Mouse (Mus musculus): Measurements from ENCODE around the gene Eif3k. TPM values are rescaled to one million over a fixed set of nuclear protein-coding genes. Genes with fewer than 3 reads are reported as not detected.

The Eif3k gene
- polyA plus RNA-seq, 1 experiment, result 429 TPM

DNA sequence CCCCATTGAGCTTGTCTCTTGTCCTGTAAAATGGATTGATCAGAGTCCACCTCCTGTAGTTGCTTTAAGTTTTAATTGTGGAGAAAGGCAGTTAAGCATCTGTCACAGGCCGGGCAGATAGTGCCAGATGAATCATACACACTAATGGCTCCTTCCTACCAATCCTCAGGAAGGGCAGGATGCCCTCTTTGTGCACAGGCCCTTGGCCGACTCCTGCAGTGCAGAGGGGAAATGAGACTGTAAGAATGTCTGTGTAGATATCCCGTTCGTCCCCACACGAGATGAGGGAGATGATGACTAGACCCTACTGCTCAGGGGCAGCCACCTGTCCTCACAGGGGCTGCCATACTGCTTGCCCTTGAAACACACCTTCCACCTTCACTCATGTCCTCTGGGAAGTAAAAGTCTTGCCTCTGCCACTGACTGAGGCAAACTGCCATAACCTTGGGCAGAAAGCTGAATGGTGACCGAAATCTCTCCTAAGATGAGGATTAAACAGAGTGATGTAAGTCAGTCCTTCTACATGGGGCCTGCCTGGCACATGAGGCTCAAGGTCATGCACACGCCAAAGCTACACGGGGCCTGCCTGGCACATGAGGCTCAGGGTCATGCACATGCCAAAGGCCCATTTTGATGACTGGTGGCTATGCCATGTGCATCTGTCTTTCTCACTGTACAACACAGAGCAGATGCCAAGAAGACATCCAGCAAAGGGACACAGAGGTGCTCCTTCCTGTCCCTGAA, 59.8 kb downstream of the Eif3k start:
- H3K79me3 ChIP-seq (ENCODE audit: low read depth), result peaks cover 66% of the 10 kb centered on the region
- H3K79me2 ChIP-seq (ENCODE audit: control insufficient read depth, insufficient read depth), result peaks cover 96% of the 10 kb centered on the region
- peak overlapping the region; percentile 19 for H3ac ChIP-seq (ENCODE audit: control insufficient read depth, insufficient read length, low read depth)
- peak; percentile 18 for TF ChIP-seq MYOD1 (IDR thresholded peaks at IDR 0.05; ENCODE audit: control insufficient read depth, insufficient read length, low read depth)
- no peak for TF ChIP-seq USF1 (IDR thresholded peaks at IDR 0.05; ENCODE audit: low read depth)
- TF ChIP-seq FOSL1 (IDR thresholded peaks at IDR 0.05; ENCODE audit: insufficient read depth, low read length, poor library complexity, severe bottlenecking), result no peak
- H3K36me3 ChIP-seq (ENCODE audit: control insufficient read depth, insufficient read depth), result peaks cover 50% of the 10 kb centered on the region
- H3K27me3 ChIP-seq (ENCODE audit: control insufficient read depth, insufficient read depth, insufficient read length), result no peaks in the 10 kb centered on the region
- no peak overlapping the region for H3K4me3 ChIP-seq (ENCODE audit: insufficient read depth, poor library complexity, severe bottlenecking)

Other genes with a start within 250 kb of the Eif3k start
- 193 TPM for gene Mrps12, start 240.0 kb downstream of the Eif3k start, polyA plus RNA-seq (2012; fragmentation: generic; extraction: Trizol)
- 18.1 TPM for gene Sars2, start 239.9 kb downstream of the Eif3k start, polyA plus RNA-seq (2012; fragmentation: generic; extraction: Trizol)
- gene Ccer2, start 225.7 kb downstream of the Eif3k start, polyA plus RNA-seq (2012; fragmentation: generic; extraction: Trizol), result not detected
- 48.9 TPM for gene Sirt2, start 215.1 kb downstream of the Eif3k start, polyA plus RNA-seq (2012; fragmentation: generic; extraction: Trizol)
- gene Nfkbib, start 214.4 kb downstream of the Eif3k start, polyA plus RNA-seq (2012; fragmentation: generic; extraction: Trizol), result 45.1 TPM
- 0.09 TPM for gene Rinl, start 192.9 kb downstream of the Eif3k start, polyA plus RNA-seq (2012; fragmentation: generic; extraction: Trizol)
- 303 TPM for gene Hnrnpl, start 173.3 kb downstream of the Eif3k start, polyA plus RNA-seq (2012; fragmentation: generic; extraction: Trizol)
- 106 TPM for gene Ech1, start 156.6 kb downstream of the Eif3k start, polyA plus RNA-seq (2012; fragmentation: generic; extraction: Trizol)
- gene Lgals4, start 148.0 kb downstream of the Eif3k start, polyA plus RNA-seq (2012; fragmentation: generic; extraction: Trizol), result 0.25 TPM
- gene Lgals7, start 118.0 kb downstream of the Eif3k start, polyA plus RNA-seq (2012; fragmentation: generic; extraction: Trizol), result 0.12 TPM
- 0.39 TPM for gene Capn12, start 100.4 kb downstream of the Eif3k start, polyA plus RNA-seq (2012; fragmentation: generic; extraction: Trizol)
- 465 TPM for gene Actn4, start 19.5 kb downstream of the Eif3k start, polyA plus RNA-seq (2012; fragmentation: generic; extraction: Trizol)
- gene Map4k1, start 186 bp upstream of the Eif3k start, polyA plus RNA-seq (2012; fragmentation: generic; extraction: Trizol), result 3.6 TPM
- 1.1 TPM for gene Ryr1, start 143.3 kb upstream of the Eif3k start, polyA plus RNA-seq (2012; fragmentation: generic; extraction: Trizol)
- 0.01 TPM for gene Rasgrp4, start 153.0 kb upstream of the Eif3k start, polyA plus RNA-seq (2012; fragmentation: generic; extraction: Trizol)
- 7.7 TPM for gene Fam98c, start 174.4 kb upstream of the Eif3k start, polyA plus RNA-seq (2012; fragmentation: generic; extraction: Trizol)
- gene Ggn, start 188.3 kb upstream of the Eif3k start, polyA plus RNA-seq (2012; fragmentation: generic; extraction: Trizol), result 0.82 TPM
- gene Spred3, start 188.5 kb upstream of the Eif3k start, polyA plus RNA-seq (2012; fragmentation: generic; extraction: Trizol), result 3.1 TPM
- 388 TPM for gene Psmd8, start 198.8 kb upstream of the Eif3k start, polyA plus RNA-seq (2012; fragmentation: generic; extraction: Trizol)
- gene Catsperg1, start 232.2 kb upstream of the Eif3k start, polyA plus RNA-seq (2012; fragmentation: generic; extraction: Trizol), result not detected

All from C2C12 (cell line).